Mouse (Mus musculus) frontal cortex, postnatal 36 days (tissue): ENCODE measurements around the gene Lypd4.
"Not testable (repeated sequence)": the region's sequence is repeated elsewhere in the genome, so short reads cannot be mapped to it uniquely, and the experiment has no call there.

ENCODE experiments used
- DNase-seq, 2 experiments: peaks; one replicate each; pipeline ENCODE4 v3.0.0; 2022; ENCODE audit warnings: low spot score in 2 of 2

The Lypd4 gene

GRCm38 (mm10) chr7:24850899-24851303 lies 18.8 kb downstream of the Lypd4 start:
- DNase-seq = peak; percentile 5 to 13

- peak; percentile 61 to 79 for DNase-seq
These were observed 19.6 kb downstream of the Lypd4 start for GRCm38 (mm10) chr7:24850162-24850561.

DNA sequence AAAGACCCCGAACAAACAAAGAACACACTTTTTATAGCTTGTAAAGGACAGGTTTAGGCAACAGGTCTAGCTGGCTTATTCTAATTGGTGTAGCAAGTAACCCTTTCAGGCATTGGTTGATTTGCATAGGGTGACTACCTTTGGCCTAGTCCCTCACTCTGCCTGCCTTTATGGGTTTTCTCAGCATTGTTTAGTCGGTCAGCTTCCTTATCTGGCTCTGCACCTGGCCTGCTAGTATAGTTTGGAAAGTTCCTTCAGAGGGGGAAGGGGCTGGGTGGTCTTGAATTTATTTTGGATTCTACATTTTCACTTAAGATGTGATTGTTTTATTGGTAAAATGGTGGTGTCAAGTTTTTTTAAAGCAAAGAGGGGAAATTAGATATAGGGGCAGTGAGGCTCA lies 23.2 kb downstream of the Lypd4 start:
- not testable (repeated sequence) for DNase-seq

DNA sequence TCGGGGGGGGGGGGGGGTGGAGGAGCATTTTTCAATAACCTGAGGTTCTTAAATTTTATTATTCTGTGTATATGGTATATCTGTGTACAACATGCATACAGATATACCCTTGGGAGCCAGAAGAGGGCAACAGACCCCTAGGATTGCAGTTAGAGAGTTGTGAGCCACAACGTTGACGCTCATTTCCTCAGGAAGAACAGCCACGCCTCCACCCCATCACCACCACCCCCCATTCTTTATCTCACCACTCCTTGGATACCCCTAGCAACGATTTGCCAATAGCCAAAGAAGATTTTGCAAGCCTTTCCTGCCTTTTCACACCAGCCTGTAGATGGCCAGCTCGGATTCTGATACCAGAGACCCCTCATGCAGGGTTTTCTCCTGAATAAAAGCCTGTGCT lies 24.0 kb downstream of the Lypd4 start:
- no peak for DNase-seq

GRCm38 (mm10) chr7:24845181-24845580 lies 24.6 kb downstream of the Lypd4 start:
- DNase-seq = no peak

DNA sequence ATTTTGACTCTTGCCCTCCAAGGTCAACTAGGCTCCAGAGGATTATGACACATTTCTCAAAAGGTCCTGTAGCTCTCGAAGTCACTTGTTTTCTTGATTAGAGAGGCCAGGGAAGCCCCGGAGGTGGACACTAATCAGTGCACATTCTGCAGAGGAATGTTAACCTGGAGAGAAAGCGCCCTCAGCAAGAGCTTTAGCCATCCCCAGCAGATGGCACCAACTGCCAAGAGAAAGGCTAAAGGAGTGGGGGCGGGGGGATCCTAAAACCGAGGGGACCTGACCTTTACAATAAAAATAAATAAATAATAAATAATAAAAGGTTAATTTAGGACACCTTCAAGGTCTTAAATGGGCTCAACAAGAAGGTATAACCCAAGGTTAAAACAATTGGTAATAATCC lies 25.6 kb downstream of the Lypd4 start:
- no peak for DNase-seq

GRCm38 (mm10) chr7:24841009-24841408 lies 28.7 kb downstream of the Lypd4 start:
- DNase-seq = no peak

- no peak for DNase-seq
These were observed 29.4 kb downstream of the Lypd4 start for GRCm38 (mm10) chr7:24840331-24840730.

DNA sequence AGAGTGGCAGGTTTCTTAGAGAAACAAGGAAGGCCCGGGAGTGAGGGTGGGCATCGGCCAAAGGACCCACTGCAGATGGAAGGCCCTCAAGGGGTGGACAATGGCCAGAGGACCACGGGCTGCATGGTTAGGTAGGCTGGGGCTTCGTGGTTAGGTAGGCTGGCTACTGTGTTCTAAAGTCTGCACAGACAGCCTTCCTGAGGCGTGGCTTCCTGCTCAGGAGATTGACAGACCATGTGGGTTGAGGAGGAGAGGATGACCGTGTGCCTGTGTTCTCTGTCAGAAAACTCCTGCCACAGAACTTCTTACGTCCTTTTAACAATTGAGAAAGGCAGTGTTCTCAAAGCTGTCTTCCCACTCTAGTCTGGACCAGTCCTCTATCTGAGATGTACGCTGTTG lies 30.3 kb downstream of the Lypd4 start:
- no peak for DNase-seq

- not testable (repeated sequence) for DNase-seq
These were observed 30.9 kb downstream of the Lypd4 start for GRCm38 (mm10) chr7:24838732-24839409.

DNA sequence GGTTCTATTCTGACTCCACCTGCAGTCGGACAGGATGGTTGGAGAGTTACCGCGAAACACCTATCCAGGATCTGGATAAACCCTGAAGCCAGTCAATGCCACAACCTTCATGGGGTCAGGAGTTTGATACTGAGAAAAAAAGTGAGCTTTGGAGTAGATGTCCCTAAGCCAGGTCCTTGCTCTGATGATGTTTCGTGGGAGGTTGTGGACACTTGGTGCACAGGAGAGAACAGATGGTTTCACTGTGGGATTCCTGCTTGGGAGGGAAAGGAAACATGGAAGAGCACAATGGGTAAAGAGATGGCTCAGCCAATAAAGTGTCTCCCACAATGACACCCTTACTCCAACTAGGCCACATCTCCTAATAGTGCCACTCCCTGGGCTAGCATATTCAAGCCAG lies 42.6 kb downstream of the Lypd4 start:
- DNase-seq = no peak

DNA sequence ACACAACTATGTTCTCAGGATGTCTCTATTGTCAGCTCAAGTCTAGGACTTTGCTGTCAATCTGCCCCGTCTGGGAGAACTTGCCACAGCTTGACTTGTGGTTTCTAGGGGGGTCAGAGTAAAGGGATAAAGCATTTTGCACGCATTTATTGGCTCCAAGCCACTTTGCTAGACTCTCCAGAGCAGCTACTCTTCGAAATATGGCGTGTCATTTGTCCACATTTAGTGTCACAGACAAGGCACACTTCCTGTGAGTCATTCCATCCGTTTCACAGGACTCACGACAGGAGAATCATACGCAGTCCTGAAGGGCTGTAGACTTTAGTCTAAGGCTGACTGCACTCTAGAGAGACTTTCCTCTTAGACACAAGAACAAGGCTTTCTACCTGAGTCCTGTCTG lies 45.3 kb downstream of the Lypd4 start:
- DNase-seq = no peak

DNA sequence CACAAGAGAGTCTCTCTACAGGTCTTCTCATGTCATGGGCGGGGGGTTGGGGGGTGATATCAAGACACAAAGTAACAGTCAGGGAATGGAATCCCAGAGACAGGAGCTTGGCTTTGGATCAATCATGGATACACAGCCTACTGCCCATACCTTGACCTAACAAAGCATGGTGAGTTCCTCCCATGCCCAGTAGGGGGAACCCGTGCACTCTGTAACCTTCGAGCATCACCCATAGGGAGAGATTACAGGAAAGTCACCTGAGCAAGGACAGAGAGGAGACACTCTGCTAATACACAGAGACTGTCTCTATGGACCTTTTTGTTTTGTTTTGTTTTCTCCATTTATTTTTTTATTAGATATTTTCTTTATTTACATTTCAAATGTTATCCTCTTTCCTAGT lies 52.2 kb downstream of the Lypd4 start:
- DNase-seq = peak; percentile 72 to 76
